Comparison of ENCODE assay signal across 17 mouse cellular contexts in genomic region chr4:98489386-98489785, GRCm38 (mm10).
DNase-seq lines count a peak whose midpoint lies in the region; ATAC-seq and TF ChIP-seq lines count a peak whose summit lies in the region.
"Had no signal": no experiment of that assay in that cellular context is flagged by ENCODE, and none has a peak within 500 bp of the region (broad histone marks: within the 10 kb centered on the region; RNA-seq: fewer than 3 reads in every experiment).

No protein-coding gene starts in this region.

- no peak for ATAC-seq in hindbrain, embryonic 14.5 days (ENCODE audit: low FRiP score)
- ATAC-seq in hindbrain, embryonic 16.5 days = no peak
- ATAC-seq in lung, embryonic 14.5 days (ENCODE audit: insufficient read depth) = no peak

- H3K4me3 ChIP-seq in hindbrain, embryonic 14.5 days (replicated peaks; ENCODE audit: low read length) = no peak overlapping the region
- no peak overlapping the region for H3K4me3 ChIP-seq in hindbrain, embryonic 16.5 days (ENCODE audit: low read length)
- no peak overlapping the region for H3K4me3 ChIP-seq in lung, embryonic 14.5 days (ENCODE audit: low read depth, low read length)
- H3K4me3 ChIP-seq in cortical plate, adult 2 months (ENCODE audit: insufficient read depth, low read length) = no peak overlapping the region
- H3K4me3 ChIP-seq: embryonic facial prominence, embryonic 15.5 days; hindbrain, embryonic 15.5 days; limb, embryonic 12.5 days had no signal

- H3K9ac ChIP-seq in hindbrain, embryonic 14.5 days = no peak overlapping the region
- no peak overlapping the region for H3K9ac ChIP-seq in hindbrain, embryonic 16.5 days (ENCODE audit: low read depth, low read length)
- no peak overlapping the region for H3K9ac ChIP-seq in lung, embryonic 14.5 days
- H3K9ac ChIP-seq: embryonic facial prominence, embryonic 15.5 days; hindbrain, embryonic 15.5 days; limb, embryonic 12.5 days; liver, embryonic 14.5 days had no signal

- no peaks in the 10 kb centered on the region for H3K36me3 ChIP-seq in hindbrain, embryonic 14.5 days (replicated peaks; ENCODE audit: control insufficient read depth, insufficient read depth)
- 0 out of 2 replicates have a peak, but pooled peaks cover 2% of the 10 kb centered on the region for H3K36me3 ChIP-seq in hindbrain, embryonic 16.5 days (ENCODE audit: control insufficient read depth, insufficient read depth, low read length)
- H3K36me3 ChIP-seq in lung, embryonic 14.5 days (ENCODE audit: insufficient read depth) = peaks cover 5% of the 10 kb centered on the region; the same call in 1 of the 2 replicates
- H3K36me3 ChIP-seq: embryonic facial prominence, embryonic 15.5 days; hindbrain, embryonic 15.5 days had no signal

- 52% methylated on average over 1 of the region's 1 CpGs for WGBS in hindbrain, embryonic 14.5 days
- WGBS in hindbrain, embryonic 16.5 days = 28% methylated on average over 1 of the region's 1 CpGs
- 37% methylated on average over 1 of the region's 1 CpGs for WGBS in lung, embryonic 14.5 days

- H3K27me3 ChIP-seq in hindbrain, embryonic 14.5 days (ENCODE audit: control insufficient read depth, insufficient read depth, low read length) = no peaks in the 10 kb centered on the region
- no peaks in the 10 kb centered on the region for H3K27me3 ChIP-seq in hindbrain, embryonic 16.5 days (replicated peaks; ENCODE audit: control insufficient read depth, insufficient read depth, low read length)
- no peaks in the 10 kb centered on the region for H3K27me3 ChIP-seq in lung, embryonic 14.5 days (ENCODE audit: insufficient read depth, low read length)
- H3K27me3 ChIP-seq: embryonic facial prominence, embryonic 15.5 days; hindbrain, embryonic 15.5 days; limb, embryonic 12.5 days had no signal

- H3K4me1 ChIP-seq in hindbrain, embryonic 14.5 days (replicated peaks; ENCODE audit: control insufficient read depth, insufficient read depth, low read length) = no peaks in the 10 kb centered on the region
- no peaks in the 10 kb centered on the region for H3K4me1 ChIP-seq in hindbrain, embryonic 16.5 days (ENCODE audit: control insufficient read depth, insufficient read depth, low read depth, low read length)
- H3K4me1 ChIP-seq in lung, embryonic 14.5 days (ENCODE audit: insufficient read depth) = no peaks in the 10 kb centered on the region
- H3K4me1 ChIP-seq in cortical plate, adult 2 months (ENCODE audit: control insufficient read depth, insufficient read depth, low read length) = no peaks in the 10 kb centered on the region
- H3K4me1 ChIP-seq: embryonic facial prominence, embryonic 15.5 days; hindbrain, embryonic 15.5 days had no signal

- peak; percentile 27; the same call in 1 of the 2 replicates for TF ChIP-seq CTCF in lung, embryonic 14.5 days (IDR thresholded peaks at IDR 0.05; ENCODE audit: low read depth)
- peak; percentile 14; the same call in 1 of the 2 replicates for TF ChIP-seq CTCF in cortical plate, adult 2 months (IDR thresholded peaks at IDR 0.05; ENCODE audit: extremely low read depth, insufficient read depth, low read length)

- no peak for TF ChIP-seq POLR2A in cortical plate, adult 2 months (IDR thresholded peaks at IDR 0.05; ENCODE audit: extremely low read depth, insufficient read depth, low read length)

- DNase-seq in hindbrain, embryonic 14.5 days (ENCODE audit: low spot score) = peak; percentile 46
- peak; percentile 28 for DNase-seq in lung, embryonic 14.5 days
- no peak for DNase-seq in lung, postnatal 36 days
- DNase-seq in NIH3T3 (ENCODE audit: low read depth) = peak; percentile 48
- no peak for DNase-seq in adrenal gland, adult 8-10 months
- DNase-seq in adrenal gland, adult 2 months = no peak
- DNase-seq: adrenal gland, postnatal 36 days; cerebellum, adult 9-11 months; gastrocnemius, postnatal 14 days; heart, postnatal 10 days; right cerebral cortex, postnatal 4 days had no signal

- no peak overlapping the region for H3K27ac ChIP-seq in hindbrain, embryonic 14.5 days
- H3K27ac ChIP-seq in hindbrain, embryonic 16.5 days (ENCODE audit: low read depth, low read length) = no peak overlapping the region
- H3K27ac ChIP-seq in lung, embryonic 14.5 days (ENCODE audit: low read depth) = no peak overlapping the region
- H3K27ac ChIP-seq in cortical plate, adult 2 months (ENCODE audit: insufficient read depth, low read length) = no peak overlapping the region
- H3K27ac ChIP-seq: embryonic facial prominence, embryonic 15.5 days; hindbrain, embryonic 15.5 days; limb, embryonic 12.5 days; liver, embryonic 14.5 days had no signal

- no peak overlapping the region for H3K4me2 ChIP-seq in hindbrain, embryonic 14.5 days (replicated peaks)
- no peak overlapping the region for H3K4me2 ChIP-seq in hindbrain, embryonic 16.5 days (ENCODE audit: low read length)
- no peak overlapping the region for H3K4me2 ChIP-seq in lung, embryonic 14.5 days
- H3K4me2 ChIP-seq: embryonic facial prominence, embryonic 15.5 days; hindbrain, embryonic 15.5 days; limb, embryonic 12.5 days had no signal

- H3K9me3 ChIP-seq in hindbrain, embryonic 14.5 days (ENCODE audit: control insufficient read depth, low read length) = no peaks in the 10 kb centered on the region
- no peaks in the 10 kb centered on the region for H3K9me3 ChIP-seq in hindbrain, embryonic 16.5 days (ENCODE audit: control insufficient read depth, low read length)
- H3K9me3 ChIP-seq in lung, embryonic 14.5 days (ENCODE audit: low read depth, low read length) = no peaks in the 10 kb centered on the region
- H3K9me3 ChIP-seq: embryonic facial prominence, embryonic 15.5 days; hindbrain, embryonic 15.5 days; limb, embryonic 12.5 days had no signal

Comparison
In these comparisons a context has a peak if more than half of its experiments do, and no peak if none do; other contexts are left out.
1. DNase-seq: peak in hindbrain, embryonic 14.5 days (single experiment), lung, embryonic 14.5 days (single experiment) and NIH3T3 (single experiment); none in lung, postnatal 36 days (single experiment), adrenal gland, adult 8-10 months (single experiment) and adrenal gland, adult 2 months (single experiment).